Mouse (Mus musculus) thymus, postnatal 4 days (tissue): ENCODE results near the gene Kcnk13.
A peak's percentile ranks its signal among the peaks of the same experiment; 100 is the strongest.
"Not testable (repeated sequence)": the region's sequence is repeated elsewhere in the genome, so short reads cannot be mapped to it uniquely, and the experiment has no call there.

Experiments used
- DNase-seq: peaks from one replicate; pipeline ENCODE4 v3.0.0; 2021

Gene Kcnk13

GRCm38 (mm10) chr12:99966116-99966770 lies 1.9 kb downstream of the Kcnk13 start:
- no peak for DNase-seq

GRCm38 (mm10) chr12:99966881-99967363 lies 2.6 kb downstream of the Kcnk13 start:
- DNase-seq, result peak; percentile 24

- DNase-seq, result no peak
Measured at GRCm38 (mm10) chr12:99969906-99970305, 5.6 kb downstream of the Kcnk13 start.

- DNase-seq, result not testable (repeated sequence)
Measured at GRCm38 (mm10) chr12:99971205-99971894, 7.1 kb downstream of the Kcnk13 start.

- no peak for DNase-seq
Measured at GRCm38 (mm10) chr12:99972825-99973224, 8.5 kb downstream of the Kcnk13 start.

GRCm38 (mm10) chr12:99973659-99974058 lies 9.4 kb downstream of the Kcnk13 start:
- DNase-seq, result peak; percentile 30

GRCm38 (mm10) chr12:99979541-99979940 lies 15.2 kb downstream of the Kcnk13 start:
- no peak for DNase-seq

GRCm38 (mm10) chr12:99986797-99987196 lies 22.5 kb downstream of the Kcnk13 start:
- DNase-seq, result no peak

- DNase-seq, result no peak
Measured at GRCm38 (mm10) chr12:99988144-99988543, 23.8 kb downstream of the Kcnk13 start.

GRCm38 (mm10) chr12:99992362-99992862 lies 28.1 kb downstream of the Kcnk13 start:
- no peak for DNase-seq

GRCm38 (mm10) chr12:99993146-99993890 lies 29.0 kb downstream of the Kcnk13 start:
- no peak for DNase-seq

GRCm38 (mm10) chr12:99995951-99996350 lies 31.7 kb downstream of the Kcnk13 start:
- DNase-seq, result no peak

- no peak for DNase-seq
Measured at GRCm38 (mm10) chr12:99999726-100000125, 35.4 kb downstream of the Kcnk13 start.

- no peak for DNase-seq
Measured at GRCm38 (mm10) chr12:100000381-100000780, 36.1 kb downstream of the Kcnk13 start.

- DNase-seq, result no peak
Measured at GRCm38 (mm10) chr12:100001246-100001645, 36.9 kb downstream of the Kcnk13 start.

- no peak for DNase-seq
Measured at GRCm38 (mm10) chr12:100001910-100002309, 37.6 kb downstream of the Kcnk13 start.

- no peak for DNase-seq
Measured at GRCm38 (mm10) chr12:100002914-100003587, 38.8 kb downstream of the Kcnk13 start.

GRCm38 (mm10) chr12:100005285-100005684 lies 41.0 kb downstream of the Kcnk13 start:
- DNase-seq, result no peak

GRCm38 (mm10) chr12:100006681-100007080 lies 42.4 kb downstream of the Kcnk13 start:
- DNase-seq, result no peak

- no peak for DNase-seq
Measured at GRCm38 (mm10) chr12:100012839-100013238, 48.5 kb downstream of the Kcnk13 start.

GRCm38 (mm10) chr12:100015146-100015545 lies 50.8 kb downstream of the Kcnk13 start:
- no peak for DNase-seq

GRCm38 (mm10) chr12:100017709-100018108 lies 53.4 kb downstream of the Kcnk13 start:
- DNase-seq, result no peak

GRCm38 (mm10) chr12:100022490-100022889 lies 58.2 kb downstream of the Kcnk13 start:
- no peak for DNase-seq
